Mouse (Mus musculus) heart, postnatal 25 days (tissue): Measurements from ENCODE around the gene Ppp1r11. TPM values are rescaled to one million over a fixed set of nuclear protein-coding genes. Genes with fewer than 3 reads are reported as not detected.

Source experiments
- DNase-seq: peaks from one replicate; pipeline ENCODE4 v3.0.0; 2022; ENCODE audit warnings: low spot score
- intact Hi-C: fragments of 180-260 bp; cut with DNase I; formaldehyde crosslinking; loops from one replicate; pipeline ENCODE4 v1.15.1; 2025
- total RNA-seq, 2 experiments: library from RNA; stranded (reverse); gene quantifications; 2 replicates each; pipeline ENCODE4 v1.2.3; 2021

Ppp1r11 gene
- total RNA-seq, 2 experiments from 2014 or later = 87.4 to 92.9 TPM

DNA sequence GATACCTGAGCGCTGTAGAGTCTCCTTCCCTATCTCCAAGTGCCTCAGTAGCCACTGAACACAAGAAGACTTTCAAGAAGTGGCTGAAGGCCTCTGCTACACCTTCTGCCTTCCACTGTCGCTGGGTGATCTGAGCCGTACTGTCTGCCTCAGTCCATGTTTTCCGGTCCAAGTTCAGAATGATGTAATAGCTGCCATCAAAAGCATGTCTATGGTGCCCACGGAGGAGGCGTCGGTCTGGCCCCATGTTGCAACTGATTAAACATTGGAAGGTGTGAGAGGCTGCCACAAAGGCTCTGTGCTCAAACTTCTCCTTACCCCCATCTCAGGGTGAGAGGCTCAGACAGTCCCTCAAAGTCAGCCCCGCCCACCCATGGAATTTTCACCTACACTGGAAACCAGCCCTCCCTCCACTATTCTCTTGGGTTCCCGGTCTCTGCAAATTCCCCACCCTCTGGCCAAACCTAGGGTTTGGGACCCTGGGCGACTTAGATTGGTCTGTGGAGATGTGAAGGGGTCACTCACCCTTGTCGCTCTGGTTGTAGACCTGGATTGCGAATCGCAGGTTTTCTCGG is 18.9 kb upstream of the Ppp1r11 start:
- no peak for DNase-seq
- intact Hi-C loops = no loop called here

DNA sequence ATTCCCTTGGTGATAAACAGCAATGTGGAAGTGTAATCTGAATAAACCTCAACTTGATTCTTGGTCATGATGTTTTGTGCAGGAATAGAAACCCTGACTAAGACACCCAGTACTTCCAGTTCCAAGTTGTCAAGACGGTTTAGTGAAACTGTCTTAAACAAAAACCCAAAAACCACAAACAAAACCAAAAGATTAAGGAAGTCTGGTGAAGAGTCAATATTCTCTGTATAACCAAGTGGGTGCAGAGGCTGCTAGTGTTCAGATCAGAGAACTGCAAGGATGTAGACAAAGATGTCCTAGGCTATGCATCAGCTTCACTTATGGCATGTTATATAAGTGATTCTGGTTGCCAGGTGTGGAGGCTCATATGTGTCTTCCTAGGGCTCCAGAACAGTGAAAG is 15.3 kb upstream of the Ppp1r11 start:
- intact Hi-C loops = no loop called here
- no peak for DNase-seq

GRCm38 (mm10) chr17:36961125-36961524 is 9.6 kb upstream of the Ppp1r11 start:
- intact Hi-C loops = no loop called here
- DNase-seq = no peak

DNA sequence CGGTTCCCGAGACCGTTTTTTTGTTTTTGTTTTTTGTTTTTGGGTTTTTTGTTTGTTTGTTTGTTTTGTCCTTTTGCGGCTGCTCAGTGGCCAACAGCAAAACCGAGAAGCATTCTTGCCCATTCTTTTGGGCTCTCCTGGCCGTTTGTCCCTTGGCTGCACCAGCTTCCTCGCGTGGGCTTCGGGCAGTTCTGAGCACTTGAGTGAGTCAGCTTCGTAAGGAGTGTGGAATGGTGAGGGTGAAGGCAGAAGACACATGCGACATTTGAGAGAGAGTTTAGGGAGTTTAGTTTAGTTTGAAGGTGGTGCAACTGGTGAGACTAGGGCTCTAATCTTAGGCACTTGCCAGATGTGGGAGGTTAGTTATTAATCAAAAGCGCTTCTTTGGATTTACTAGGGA is 7.3 kb upstream of the Ppp1r11 start:
- intact Hi-C loops = loop anchor here (5.0 kb wide), 3 partner anchors 42 to 122 kb away; partner anchors contain the start of genes Gabbr1 and Trim26
- no peak for DNase-seq

DNA sequence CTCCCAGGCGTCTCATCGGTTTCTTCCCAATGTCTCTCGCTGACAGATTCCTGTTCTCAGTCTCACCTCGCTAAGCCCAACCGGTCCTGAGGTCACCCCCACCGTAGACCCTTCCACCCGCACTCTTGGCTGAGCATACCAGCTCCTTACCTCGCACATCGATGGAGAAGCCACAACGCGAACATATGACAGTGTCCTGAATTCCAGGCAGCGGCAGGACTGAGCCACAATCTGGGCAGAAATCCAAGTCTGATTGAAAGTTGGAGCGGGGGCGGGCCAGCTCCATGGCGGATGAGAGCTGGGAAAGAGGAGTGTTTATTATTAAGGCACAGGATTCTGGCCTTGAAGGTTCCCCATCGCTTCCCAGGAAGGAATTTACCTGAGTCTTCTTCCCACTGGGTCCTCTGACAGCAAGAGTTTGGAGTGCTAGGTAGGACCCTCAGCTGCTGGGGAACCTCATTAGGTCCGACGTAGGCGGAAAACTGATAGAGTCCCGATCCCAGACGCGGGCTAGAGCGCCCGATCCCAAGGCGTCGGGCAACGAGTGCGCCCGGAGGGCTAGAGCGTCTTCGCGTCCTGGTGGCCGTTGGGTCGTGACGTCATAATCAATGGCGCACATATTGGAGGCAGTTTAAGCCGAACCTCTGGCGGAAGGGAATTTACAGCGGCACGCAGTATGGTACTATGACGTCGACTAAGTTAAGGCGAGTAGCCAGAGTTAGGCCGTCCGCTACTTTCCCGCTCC is 6.6 kb upstream of the Ppp1r11 start, which contains the start of the genes Znrd1 and Znrd1as:
Gene Znrd1 (minus strand): TSS at position 561 of the 745 bp plus-strand sequence.
Gene Znrd1as (plus strand): TSS at position 594 of the 745 bp plus-strand sequence.
- DNase-seq = peak; percentile 86
- intact Hi-C loops = loop anchor here (5.0 kb wide), 3 partner anchors 41 to 121 kb away; partner anchors contain the start of genes Gabbr1 and Trim26

DNA sequence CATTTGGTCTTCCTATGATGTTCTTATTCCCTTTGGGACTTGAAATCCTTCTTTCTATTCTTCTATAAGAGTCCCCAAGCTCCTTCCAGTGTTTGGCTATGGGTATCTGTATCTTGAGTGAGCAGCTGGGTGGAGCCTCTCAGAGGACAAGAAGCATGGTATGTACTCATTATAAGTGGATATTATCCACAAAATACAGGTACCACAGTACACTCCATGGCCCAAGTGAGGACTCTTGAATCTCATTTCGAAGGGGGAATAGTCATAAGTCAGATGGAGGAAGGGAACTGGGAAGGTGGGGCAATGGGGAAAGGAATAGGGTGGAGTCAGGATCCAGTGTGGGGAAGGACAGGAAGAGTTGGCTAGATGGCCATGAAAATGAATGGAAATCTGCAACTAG is 1.5 kb upstream of the Ppp1r11 start:
- intact Hi-C loops = no loop called here

DNA sequence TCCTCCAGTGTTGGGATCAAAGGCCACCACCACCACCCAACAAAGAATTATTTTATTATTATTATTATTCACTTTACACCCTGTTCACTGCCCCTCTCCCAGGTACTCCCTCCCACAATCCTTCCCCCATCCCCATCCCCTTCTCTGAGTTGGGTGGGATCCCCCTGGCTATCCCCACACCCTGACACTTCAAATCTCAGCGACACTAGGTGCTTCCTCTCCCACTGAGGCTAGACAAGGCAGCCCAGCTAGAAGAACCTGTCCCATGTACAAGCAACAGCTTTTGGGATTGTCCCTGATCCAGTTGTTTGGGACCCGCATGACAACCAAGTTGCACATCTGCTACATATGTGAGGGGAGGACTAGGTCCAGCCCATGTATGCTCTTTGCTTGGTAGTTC is 1.1 kb upstream of the Ppp1r11 start:
- intact Hi-C loops = no loop called here
- no peak for DNase-seq

More for the DNA sequence above, 1.5 kb upstream of the Ppp1r11 start:
- no peak for DNase-seq

GRCm38 (mm10) chr17:36949265-36949664 is 2.3 kb downstream of the Ppp1r11 start:
- intact Hi-C loops = no loop called here

GRCm38 (mm10) chr17:36948286-36948685 is 3.3 kb downstream of the Ppp1r11 start:
- intact Hi-C loops = no loop called here
- DNase-seq = no peak

More at GRCm38 (mm10) chr17:36949265-36949664, 2.3 kb downstream of the Ppp1r11 start:
- no peak for DNase-seq

DNA sequence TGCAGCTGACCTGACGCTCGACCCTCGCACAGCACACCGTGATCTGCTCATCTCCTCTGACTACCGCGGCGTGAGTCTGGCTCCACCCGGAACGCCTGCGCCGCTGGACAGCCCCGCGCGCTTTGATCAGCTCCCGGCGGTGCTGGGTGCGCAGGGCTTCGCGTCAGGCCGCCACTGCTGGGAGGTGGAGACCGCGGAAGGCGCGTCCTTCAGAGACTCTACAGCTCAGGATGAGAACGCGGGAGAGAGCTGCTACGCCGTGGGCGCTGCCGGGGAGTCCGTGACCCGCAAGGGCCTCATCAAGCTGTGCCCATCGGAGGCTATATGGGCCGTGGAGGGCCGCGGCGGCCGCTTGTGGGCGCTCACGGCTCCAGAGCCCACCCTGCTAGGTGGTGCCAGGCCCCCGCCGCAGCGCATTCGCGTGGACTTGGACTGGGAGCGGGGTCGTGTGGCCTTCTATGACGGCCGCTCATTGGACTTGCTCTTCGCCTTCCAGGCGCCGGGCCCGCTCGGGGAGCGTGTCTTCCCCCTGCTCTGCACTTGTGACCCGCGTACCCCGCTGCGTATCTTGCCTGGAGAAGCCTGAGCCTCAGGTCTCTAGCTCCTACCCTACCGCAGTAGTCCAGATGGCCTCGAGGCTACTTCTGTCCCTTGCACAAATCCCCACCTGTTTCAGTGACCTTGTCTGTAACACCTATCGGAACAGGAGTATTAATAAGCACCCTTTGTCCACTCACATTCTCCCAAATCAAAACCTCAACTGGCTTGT is 4.3 kb downstream of the Ppp1r11 start:
- intact Hi-C loops = no loop called here
- peak; percentile 24 for DNase-seq

DNA sequence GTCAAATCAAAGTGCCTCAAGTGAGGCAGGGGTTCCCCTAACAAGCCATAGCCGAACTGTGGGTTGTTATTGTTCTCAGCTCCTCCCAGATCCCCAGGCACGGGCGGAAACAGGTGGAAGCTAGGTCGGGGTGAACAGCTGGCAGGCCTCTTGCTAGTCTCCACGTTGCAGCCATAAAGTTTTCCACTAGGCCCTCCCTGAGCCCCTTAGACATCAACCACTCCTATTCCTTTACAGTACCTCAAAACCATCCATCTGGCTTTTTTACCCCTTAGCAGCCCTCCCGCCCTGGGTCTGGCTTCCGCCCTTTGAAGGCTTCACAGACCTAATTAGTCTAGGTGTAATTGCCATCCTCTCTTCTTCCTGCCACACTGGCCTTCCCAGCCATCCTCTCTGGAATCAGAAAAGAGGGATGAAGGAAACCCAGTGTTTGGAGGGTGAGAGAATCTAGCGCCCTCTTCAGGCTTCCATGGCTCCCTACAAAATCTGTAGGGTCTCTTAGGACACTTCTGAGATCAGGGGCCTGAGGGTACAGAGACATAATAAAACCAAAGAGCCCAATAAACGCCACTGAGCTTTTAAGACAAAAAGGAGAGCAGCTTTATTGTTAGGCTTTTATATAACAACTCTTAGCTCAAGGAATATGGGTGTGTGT is 7.3 kb downstream of the Ppp1r11 start:
- intact Hi-C loops = no loop called here
- no peak for DNase-seq

GRCm38 (mm10) chr17:36943691-36944090 is 7.8 kb downstream of the Ppp1r11 start:
- DNase-seq = no peak
- intact Hi-C loops = no loop called here

GRCm38 (mm10) chr17:36942791-36943471 is 8.6 kb downstream of the Ppp1r11 start, which contains the start of gene Rnf39:
Gene Rnf39 (plus strand): TSS chr17:36942918.
- intact Hi-C loops = no loop called here
- DNase-seq = no peak

GRCm38 (mm10) chr17:36942391-36942790 is 9.2 kb downstream of the Ppp1r11 start:
- intact Hi-C loops = no loop called here
- peak; percentile 41 for DNase-seq

DNA sequence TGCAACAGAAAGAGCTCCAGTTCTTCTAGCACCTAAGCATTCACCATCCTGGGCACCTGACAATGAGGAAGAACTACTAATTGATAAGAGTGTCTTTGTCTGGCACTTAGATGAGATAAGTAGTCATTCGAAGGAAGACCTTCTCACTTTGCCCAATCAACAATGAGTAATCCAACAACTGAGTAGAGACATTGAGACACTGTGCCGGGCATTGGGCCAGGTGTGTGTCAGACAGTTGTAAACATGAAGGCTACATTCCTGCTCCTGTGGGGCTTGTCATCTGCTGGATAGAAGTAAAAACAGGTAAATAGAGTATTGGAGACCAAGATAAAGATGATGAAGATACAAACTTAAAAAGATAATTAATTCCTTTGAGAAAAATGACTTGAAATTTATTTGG is 13.5 kb downstream of the Ppp1r11 start:
- no peak for DNase-seq
- intact Hi-C loops = no loop called here

GRCm38 (mm10) chr17:36931806-36932205 is 19.7 kb downstream of the Ppp1r11 start:
- DNase-seq = peak; percentile 41
- intact Hi-C loops = loop anchor here (2.0 kb wide), 1 partner anchor 19 kb away; the partner anchor contains the start of gene Ppp1r11

DNA sequence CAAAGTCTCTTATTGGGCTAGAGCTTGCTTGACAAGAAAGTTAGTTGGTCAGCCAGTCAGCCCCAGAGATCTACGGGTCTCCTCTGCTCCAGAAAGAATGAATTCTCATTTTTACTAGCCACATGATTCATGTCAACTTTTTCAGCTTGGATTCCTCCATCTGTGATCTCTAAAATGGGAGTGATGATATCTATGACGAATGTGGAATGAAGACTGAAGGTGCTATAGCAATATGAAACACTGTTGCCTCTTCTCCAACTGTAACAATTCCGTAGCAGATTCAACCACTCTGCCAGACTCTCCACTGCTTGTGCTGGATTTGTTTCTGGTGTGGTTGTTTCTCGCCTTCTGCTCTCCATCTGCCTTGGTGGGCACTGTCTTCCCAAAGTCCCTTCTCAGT is 20.4 kb downstream of the Ppp1r11 start:
- DNase-seq = no peak
- intact Hi-C loops = no loop called here

DNA sequence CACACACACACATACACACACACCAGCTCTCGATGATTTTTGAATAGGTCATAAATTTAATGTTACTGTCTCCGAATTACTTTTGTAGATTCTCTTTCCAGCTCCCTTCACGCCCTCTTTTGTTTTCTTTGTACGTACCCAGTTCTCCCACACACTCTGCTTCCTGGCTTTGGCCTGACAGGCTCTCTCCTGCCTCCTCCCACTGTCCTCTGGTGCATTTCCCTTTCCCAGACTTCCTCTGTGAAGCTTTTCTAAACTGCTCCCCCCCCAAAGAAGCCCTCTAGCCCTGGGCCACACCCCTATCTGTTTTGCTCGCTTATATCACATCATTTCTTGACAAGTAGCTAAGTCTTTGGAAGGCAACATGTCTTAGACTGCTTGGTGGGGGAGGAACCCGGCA is 21.3 kb downstream of the Ppp1r11 start:
- no peak for DNase-seq
- intact Hi-C loops = no loop called here

GRCm38 (mm10) chr17:36929236-36929932 is 22.2 kb downstream of the Ppp1r11 start:
- no peak for DNase-seq
- intact Hi-C loops = no loop called here
